Mouse (Mus musculus): ENCODE measurements at regions not wholly inside any gene's neighbourhood (a gene's known extent, or its start where the extent isn't known, plus 50 kb on each side); places are given as distances from the start of the nearest gene placed in this dataset.

GRCm38 (mm10) chr6:14197107-14197506 is 325.8 kb upstream of the 2610001J05Rik start:
- TF ChIP-seq CTCF (IDR thresholded peaks at IDR 0.05; ENCODE audit: control insufficient read depth, insufficient read depth, low read length): no peak
- TF ChIP-seq POLR2A (IDR thresholded peaks at IDR 0.05; ENCODE audit: borderline replicate concordance, control insufficient read depth, low read depth, low read length): no peak
- Histone ChIP-seq H3K4me1 (ENCODE audit: control insufficient read depth, insufficient read depth, low read length) (no peaks in the 10 kb centered on the region), H3K27ac (ENCODE audit: control insufficient read depth, insufficient read depth, low read depth, low read length, poor library complexity) (no peak overlapping the region), H3K4me3 (replicated peaks; ENCODE audit: control insufficient read depth, low read depth, low read length) (no peak overlapping the region)
- 70% methylated on average over 3 of the region's 3 CpGs for WGBS

GRCm38 (mm10) chr6:14195351-14195750 is 324.0 kb upstream of the 2610001J05Rik start:
- H3K27ac ChIP-seq (ENCODE audit: control insufficient read depth, insufficient read depth, low read depth, low read length, poor library complexity): no peak overlapping the region
- TF ChIP-seq POLR2A (IDR thresholded peaks at IDR 0.05; ENCODE audit: borderline replicate concordance, control insufficient read depth, low read depth, low read length): no peak
- TF ChIP-seq CTCF (IDR thresholded peaks at IDR 0.05; ENCODE audit: control insufficient read depth, insufficient read depth, low read length): no peak
- H3K4me1 ChIP-seq (ENCODE audit: control insufficient read depth, insufficient read depth, low read length): no peaks in the 10 kb centered on the region
- 77% methylated on average over 5 of the region's 5 CpGs for WGBS
- no peak overlapping the region for H3K4me3 ChIP-seq (replicated peaks; ENCODE audit: control insufficient read depth, low read depth, low read length)

- Histone ChIP-seq H3K4me3 (replicated peaks; ENCODE audit: control insufficient read depth, low read depth, low read length) (no peak overlapping the region), H3K4me1 (ENCODE audit: control insufficient read depth, insufficient read depth, low read length) (no peaks in the 10 kb centered on the region), H3K27ac (ENCODE audit: control insufficient read depth, insufficient read depth, low read depth, low read length, poor library complexity) (no peak overlapping the region)
- 66% methylated on average over 4 of the region's 4 CpGs for WGBS
- TF ChIP-seq POLR2A (IDR thresholded peaks at IDR 0.05; ENCODE audit: borderline replicate concordance, control insufficient read depth, low read depth, low read length) (no peak), CTCF (IDR thresholded peaks at IDR 0.05; ENCODE audit: control insufficient read depth, insufficient read depth, low read length) (no peak)
These were observed 320.2 kb upstream of the 2610001J05Rik start for GRCm38 (mm10) chr6:14191387-14192023.

- WGBS: 47% methylated on average over 2 of the region's 2 CpGs
These were observed 314.7 kb upstream of the 2610001J05Rik start for GRCm38 (mm10) chr6:14185921-14186420.

GRCm38 (mm10) chr6:14147370-14147769 is 276.1 kb upstream of the 2610001J05Rik start:
- TF ChIP-seq CTCF (IDR thresholded peaks at IDR 0.05; ENCODE audit: control insufficient read depth, insufficient read depth, low read length): no peak
- TF ChIP-seq POLR2A (IDR thresholded peaks at IDR 0.05; ENCODE audit: borderline replicate concordance, control insufficient read depth, low read depth, low read length): no peak
- no peak overlapping the region for H3K27ac ChIP-seq (ENCODE audit: control insufficient read depth, insufficient read depth, low read depth, low read length, poor library complexity)
- no peaks in the 10 kb centered on the region for H3K4me1 ChIP-seq (ENCODE audit: control insufficient read depth, insufficient read depth, low read length)
- H3K4me3 ChIP-seq (replicated peaks; ENCODE audit: control insufficient read depth, low read depth, low read length): no peak overlapping the region

More at GRCm38 (mm10) chr6:14185921-14186420, 314.7 kb upstream of the 2610001J05Rik start:
- Histone ChIP-seq H3K27ac (ENCODE audit: control insufficient read depth, insufficient read depth, low read depth, low read length, poor library complexity) (no peak overlapping the region), H3K4me3 (replicated peaks; ENCODE audit: control insufficient read depth, low read depth, low read length) (no peak overlapping the region), H3K4me1 (ENCODE audit: control insufficient read depth, insufficient read depth, low read length) (no peaks in the 10 kb centered on the region)
- no peak for TF ChIP-seq CTCF (IDR thresholded peaks at IDR 0.05; ENCODE audit: control insufficient read depth, insufficient read depth, low read length)
- TF ChIP-seq POLR2A (IDR thresholded peaks at IDR 0.05; ENCODE audit: borderline replicate concordance, control insufficient read depth, low read depth, low read length): no peak

- H3K27ac ChIP-seq (ENCODE audit: control insufficient read depth, insufficient read depth, low read depth, low read length, poor library complexity): no peak overlapping the region
- H3K4me3 ChIP-seq (replicated peaks; ENCODE audit: control insufficient read depth, low read depth, low read length): no peak overlapping the region
- TF ChIP-seq CTCF (IDR thresholded peaks at IDR 0.05; ENCODE audit: control insufficient read depth, insufficient read depth, low read length) (no peak), POLR2A (IDR thresholded peaks at IDR 0.05; ENCODE audit: borderline replicate concordance, control insufficient read depth, low read depth, low read length) (no peak)
- WGBS: 75% methylated on average over 4 of the region's 4 CpGs
- no peaks in the 10 kb centered on the region for H3K4me1 ChIP-seq (ENCODE audit: control insufficient read depth, insufficient read depth, low read length)
These were observed 275.1 kb upstream of the 2610001J05Rik start for GRCm38 (mm10) chr6:14146394-14146793.

- H3K4me1 ChIP-seq (ENCODE audit: control insufficient read depth, insufficient read depth, low read length): no peaks in the 10 kb centered on the region
- TF ChIP-seq POLR2A (IDR thresholded peaks at IDR 0.05; ENCODE audit: borderline replicate concordance, control insufficient read depth, low read depth, low read length) (no peak), CTCF (IDR thresholded peaks at IDR 0.05; ENCODE audit: control insufficient read depth, insufficient read depth, low read length) (no peak)
- no peak overlapping the region for H3K4me3 ChIP-seq (replicated peaks; ENCODE audit: control insufficient read depth, low read depth, low read length)
- H3K27ac ChIP-seq (ENCODE audit: control insufficient read depth, insufficient read depth, low read depth, low read length, poor library complexity): no peak overlapping the region
- 68% methylated on average over 8 of the region's 8 CpGs for WGBS
These were observed 270.9 kb upstream of the 2610001J05Rik start for GRCm38 (mm10) chr6:14142107-14142751.

GRCm38 (mm10) chr6:14130392-14131144 is 259.2 kb upstream of the 2610001J05Rik start:
- Histone ChIP-seq H3K4me1 (ENCODE audit: control insufficient read depth, insufficient read depth, low read length) (no peaks in the 10 kb centered on the region), H3K4me3 (replicated peaks; ENCODE audit: control insufficient read depth, low read depth, low read length) (no peak overlapping the region), H3K27ac (ENCODE audit: control insufficient read depth, insufficient read depth, low read depth, low read length, poor library complexity) (no peak overlapping the region)
- 79% methylated on average over 1 of the region's 1 CpGs for WGBS
- no peak for TF ChIP-seq POLR2A (IDR thresholded peaks at IDR 0.05; ENCODE audit: borderline replicate concordance, control insufficient read depth, low read depth, low read length)
- no peak for TF ChIP-seq CTCF (IDR thresholded peaks at IDR 0.05; ENCODE audit: control insufficient read depth, insufficient read depth, low read length)

Measured in bone marrow, adult 2 months (tissue).